Mouse (Mus musculus) testis, adult 2 months (tissue): ENCODE measurements at regions not wholly inside any gene's neighbourhood (a gene's known extent, or its start where the extent isn't known, plus 50 kb on each side); places are given as distances from the start of the nearest gene placed in this dataset.

Source experiments
- CTCF ChIP-seq: fragments of 200-500 bp; IDR thresholded peaks from 2 replicates; pipeline ENCODE4 v1.5.1; 2012; ENCODE audit warnings: low read depth, mild to moderate bottlenecking, inconsistent platforms, low read length, moderate library complexity; ENCODE audit not compliant: control insufficient read depth, insufficient read depth, insufficient replicate concordance
- POLR2A ChIP-seq: fragments of 200-500 bp; IDR thresholded peaks from 2 replicates; pipeline ENCODE4 v1.6.1; 2012; ENCODE audit warnings: low read depth, mild to moderate bottlenecking, inconsistent platforms, low read length, moderate library complexity; ENCODE audit not compliant: control insufficient read depth

DNA sequence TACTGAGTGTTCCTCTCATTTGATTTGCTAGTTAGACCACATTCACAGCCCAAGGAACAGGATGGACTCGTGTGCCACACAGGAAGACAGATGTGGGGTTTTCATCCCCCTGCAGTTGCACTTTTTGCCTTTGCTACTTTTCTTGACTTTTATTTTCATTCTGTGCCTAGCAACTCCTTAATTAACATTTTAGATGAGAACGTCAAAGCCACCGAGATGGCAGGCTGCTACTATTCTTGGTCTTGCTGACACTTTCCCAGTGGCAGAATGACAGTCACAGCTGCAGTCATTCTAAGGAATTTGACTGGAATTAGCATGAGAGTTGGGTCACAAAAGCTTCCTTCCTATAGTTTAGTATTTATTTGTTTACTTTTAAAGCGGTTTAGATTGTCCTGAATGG is 179.5 kb downstream of the Cog6 start:
- TF ChIP-seq POLR2A, result no peak
- no peak for TF ChIP-seq CTCF
